25 mouse cellular contexts compared by ENCODE assay signal in genomic region chr7:133459306-133459705, GRCm38 (mm10).
A peak's percentile ranks its signal among the peaks of the same experiment; 100 is the strongest.
DNase-seq lines count a peak whose midpoint lies in the region; ATAC-seq and TF ChIP-seq lines count a peak whose summit lies in the region.
"Had no signal": no experiment of that assay in that cellular context is flagged by ENCODE, and none has a peak within 500 bp of the region (broad histone marks: within the 10 kb centered on the region; RNA-seq: fewer than 3 reads in every experiment).

No protein-coding gene starts in this region.

- H3K27ac ChIP-seq in heart, embryonic 10.5 days = no peak overlapping the region
- H3K27ac ChIP-seq in stomach, embryonic 14.5 days (ENCODE audit: low read length) = 0 out of 2 replicates have a peak overlapping the region, but pooled peaks have one; percentile 10
- H3K27ac ChIP-seq in stomach, postnatal 0 days (replicated peaks) = no peak overlapping the region
- peak overlapping the region; percentile 12; the same call in 1 of the 2 replicates for H3K27ac ChIP-seq in limb, embryonic 10.5 days
- H3K27ac ChIP-seq: forebrain, embryonic 10.5 days; forebrain, embryonic 12.5 days had no signal

- ATAC-seq in stomach, embryonic 14.5 days (ENCODE audit: insufficient number of reproducible peaks, insufficient read depth, low FRiP score, low read depth) = no peak
- no peak for ATAC-seq in stomach, postnatal 0 days (ENCODE audit: low FRiP score, low TSS enrichment)
- ATAC-seq in erythroblast, adult 5-6 weeks (replicated peaks; ENCODE audit: low FRiP score, poor library complexity, severe bottlenecking) = no peak
- ATAC-seq: activated CD4-positive, CD25-positive, alpha-beta regulatory T cell, adult 4 months; CD4-positive, CD25-positive, alpha-beta regulatory T cell, adult 4 months; forebrain, embryonic 14.5 days; forebrain, embryonic 16.5 days; Patski had no signal

- no peak overlapping the region for H3K4me2 ChIP-seq in stomach, embryonic 14.5 days (replicated peaks; ENCODE audit: low read depth, low read length)
- H3K4me2 ChIP-seq in stomach, postnatal 0 days (replicated peaks; ENCODE audit: low read depth) = no peak overlapping the region
- H3K4me2 ChIP-seq: forebrain, embryonic 12.5 days had no signal

- DNase-seq in heart, adult 11 months = peak; percentile 51
- DNase-seq in heart, embryonic 10.5 days (ENCODE audit: low spot score) = no peak
- DNase-seq in stomach, postnatal 0 days (ENCODE audit: low spot score) = no peak
- DNase-seq in limb, embryonic 10.5 days (ENCODE audit: low spot score) = no peak
- DNase-seq: adrenal gland, adult 8-10 months; adrenal gland, postnatal 14 days; adrenal gland, postnatal 36 days; B cell, adult 2 months; cerebellum, adult 11-12 months; cerebellum, adult 2 months; cerebellum, adult 9-10 months; cerebellum, postnatal 10 days; cerebellum, postnatal 25 days had no signal

- no peaks in the 10 kb centered on the region for H3K4me1 ChIP-seq in heart, embryonic 10.5 days
- peaks cover 17% of the 10 kb centered on the region; the same call in 1 of the 2 replicates for H3K4me1 ChIP-seq in stomach, embryonic 14.5 days (ENCODE audit: control insufficient read depth, insufficient read depth, low read length)
- no peaks in the 10 kb centered on the region for H3K4me1 ChIP-seq in stomach, postnatal 0 days (replicated peaks; ENCODE audit: control insufficient read depth, insufficient read depth)
- peaks cover 19% of the 10 kb centered on the region for H3K4me1 ChIP-seq in limb, embryonic 10.5 days

- no peak overlapping the region for H3K4me3 ChIP-seq in heart, embryonic 10.5 days
- H3K4me3 ChIP-seq in stomach, embryonic 14.5 days (ENCODE audit: low read depth, low read length) = no peak overlapping the region
- no peak overlapping the region for H3K4me3 ChIP-seq in stomach, postnatal 0 days (ENCODE audit: low read depth, low read length)
- H3K4me3 ChIP-seq in limb, embryonic 10.5 days = no peak overlapping the region
- H3K4me3 ChIP-seq: erythroblast, embryonic 14.5 days; forebrain, embryonic 10.5 days; forebrain, embryonic 12.5 days had no signal

- WGBS in heart, embryonic 10.5 days = 64% methylated on average over 7 of the region's 7 CpGs
- 69% methylated on average over 7 of the region's 7 CpGs for WGBS in stomach, embryonic 14.5 days
- WGBS in stomach, postnatal 0 days = 74% methylated on average over 7 of the region's 7 CpGs
- WGBS in limb, embryonic 10.5 days = 74% methylated on average over 7 of the region's 7 CpGs

- no peak for TF ChIP-seq EP300 in stomach, postnatal 0 days (optimal IDR thresholded peaks at IDR 0.05)

- no peaks in the 10 kb centered on the region for H3K36me3 ChIP-seq in heart, embryonic 10.5 days
- H3K36me3 ChIP-seq in stomach, embryonic 14.5 days (ENCODE audit: control insufficient read depth, insufficient read depth, low read length) = no peaks in the 10 kb centered on the region
- H3K36me3 ChIP-seq in stomach, postnatal 0 days (ENCODE audit: control insufficient read depth, insufficient read depth, low read length) = no peaks in the 10 kb centered on the region
- no peaks in the 10 kb centered on the region for H3K36me3 ChIP-seq in limb, embryonic 10.5 days
- H3K36me3 ChIP-seq: forebrain, embryonic 10.5 days; forebrain, embryonic 12.5 days; G1E had no signal

- TF ChIP-seq CTCF in stomach, postnatal 0 days (IDR thresholded peaks at IDR 0.05; ENCODE audit: low read depth) = no peak

- H3K9ac ChIP-seq in stomach, embryonic 14.5 days (replicated peaks; ENCODE audit: low read depth, low read length) = no peak overlapping the region
- H3K9ac ChIP-seq in stomach, postnatal 0 days (ENCODE audit: low read length) = no peak overlapping the region
- H3K9ac ChIP-seq: forebrain, embryonic 12.5 days had no signal

- no peaks in the 10 kb centered on the region for H3K9me3 ChIP-seq in heart, embryonic 10.5 days
- H3K9me3 ChIP-seq in stomach, embryonic 14.5 days (ENCODE audit: control insufficient read depth, low read depth, low read length) = no peaks in the 10 kb centered on the region; the same call in 1 of the 2 replicates
- no peaks in the 10 kb centered on the region for H3K9me3 ChIP-seq in stomach, postnatal 0 days (ENCODE audit: control insufficient read depth, low read length)
- H3K9me3 ChIP-seq in limb, embryonic 10.5 days (replicated peaks) = no peaks in the 10 kb centered on the region

- no peaks in the 10 kb centered on the region for H3K27me3 ChIP-seq in heart, embryonic 10.5 days (ENCODE audit: insufficient read depth, poor library complexity, severe bottlenecking)
- H3K27me3 ChIP-seq in stomach, embryonic 14.5 days (ENCODE audit: control insufficient read depth, insufficient read depth, low read length) = no peaks in the 10 kb centered on the region
- H3K27me3 ChIP-seq in stomach, postnatal 0 days (ENCODE audit: control insufficient read depth, insufficient read depth, low read length) = no peaks in the 10 kb centered on the region
- no peaks in the 10 kb centered on the region for H3K27me3 ChIP-seq in limb, embryonic 10.5 days (ENCODE audit: low read depth, poor library complexity, severe bottlenecking)
- H3K27me3 ChIP-seq: CH12.LX; forebrain, embryonic 12.5 days; Patski had no signal

Comparison
In these comparisons a context has a peak if more than half of its experiments do, and no peak if none do; other contexts are left out.
1. H3K27ac ChIP-seq: peak in stomach, embryonic 14.5 days (single experiment) and limb, embryonic 10.5 days (single experiment); none in heart, embryonic 10.5 days (single experiment) and stomach, postnatal 0 days (single experiment).